Mouse (Mus musculus): Measurements from ENCODE around the gene Mecr. TPM values are rescaled to one million over a fixed set of nuclear protein-coding genes. Genes with fewer than 3 reads are reported as not detected.

Mecr gene
- 33.2 TPM for polyA plus RNA-seq (2014; fragmentation: Illumina TruSeq; extraction: RNeasy Lipid Tissue Mini Kit (QIAGEN cat#74804); ENCODE audit: low read depth, low replicate concordance)

DNA sequence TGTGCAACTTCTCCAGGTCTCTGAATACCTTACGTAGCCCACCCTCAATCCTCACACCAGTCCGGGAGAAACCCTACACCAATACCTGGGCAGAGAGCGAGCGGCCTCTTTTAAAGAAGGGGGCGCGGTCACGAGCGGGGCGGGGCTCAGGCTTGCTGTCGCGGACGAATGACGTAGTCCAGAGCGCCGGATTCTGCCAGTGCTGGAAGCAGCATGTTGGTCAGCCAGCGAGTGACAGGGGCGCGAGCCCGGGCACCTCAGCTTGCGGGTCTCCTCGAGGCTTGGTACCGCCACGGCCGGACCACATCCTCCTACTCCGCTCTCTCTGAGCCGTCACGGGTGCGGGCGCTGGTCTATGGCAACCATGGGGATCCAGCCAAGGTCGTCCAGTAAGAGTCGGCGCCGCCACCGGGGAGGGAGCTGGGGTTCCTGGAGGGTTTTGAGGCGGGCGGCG, at the start of gene Mecr:
Gene Mecr, plus strand, starts transcription at position 181 of the 454 bp plus-strand sequence.

GRCm38 (mm10) chr4:131837872-131838524, 5.3 kb upstream of the Mecr start, which contains the start of gene Ptpru:
Gene Ptpru, minus strand, starts transcription at chr4:131838288.

DNA sequence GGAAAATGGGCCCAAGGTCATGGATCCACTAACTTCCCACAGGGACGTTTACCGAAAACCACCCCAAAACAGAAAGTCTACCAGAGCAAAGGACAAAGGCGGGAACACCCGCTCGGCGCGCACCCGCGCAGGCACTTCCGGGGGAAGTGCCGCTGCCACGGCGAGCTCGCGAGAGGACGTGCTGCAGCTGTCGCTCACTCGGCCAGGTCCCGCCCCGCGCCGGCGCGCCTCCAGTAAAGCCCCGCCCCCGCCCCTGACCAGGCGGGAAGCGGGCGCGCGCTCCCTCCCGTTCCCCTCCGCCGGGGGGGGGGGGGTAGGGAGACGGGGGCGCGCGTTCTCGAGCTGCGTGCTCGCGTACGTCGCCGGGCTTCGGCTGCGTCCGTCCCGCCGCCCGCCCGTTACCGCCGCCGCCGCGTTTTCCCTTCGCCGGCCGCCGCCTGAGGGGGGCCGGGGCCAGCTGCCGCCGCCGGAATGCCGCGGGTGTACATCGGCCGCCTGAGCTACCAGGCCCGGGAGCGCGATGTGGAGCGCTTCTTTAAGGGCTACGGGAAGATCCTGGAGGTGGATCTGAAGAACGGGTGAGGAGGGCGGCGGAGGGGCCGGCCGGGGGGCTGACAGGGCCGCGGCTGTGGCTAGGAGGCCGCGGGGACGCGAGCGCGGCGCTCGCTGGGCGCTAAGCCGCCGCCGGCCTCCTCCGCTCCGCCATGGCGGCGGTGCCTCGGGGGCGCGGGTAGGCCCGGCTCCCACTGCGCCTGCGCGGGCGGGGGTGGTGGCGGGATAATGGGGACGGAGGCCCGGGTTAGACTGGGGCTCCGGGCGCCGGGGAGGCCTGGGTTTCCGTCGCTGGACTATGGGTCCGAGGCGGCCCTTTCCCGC, 30.3 kb downstream of the Mecr start, which contains the start of gene Srsf4:
Gene Srsf4, plus strand, starts transcription at position 325 of the 876 bp plus-strand sequence.

Other genes starting within 250 kb of the Mecr start
- gene Ptpru, start 5.2 kb upstream of the Mecr start, polyA plus RNA-seq (2014; fragmentation: Illumina TruSeq; extraction: RNeasy Lipid Tissue Mini Kit (QIAGEN cat#74804); ENCODE audit: low read depth, low replicate concordance) = 3.4 TPM
- gene Srsf4, start 30.1 kb downstream of the Mecr start, polyA plus RNA-seq (2014; fragmentation: Illumina TruSeq; extraction: RNeasy Lipid Tissue Mini Kit (QIAGEN cat#74804); ENCODE audit: low read depth, low replicate concordance) = 33.1 TPM
- 5.4 TPM for gene Tmem200b, start 78.3 kb downstream of the Mecr start, polyA plus RNA-seq (2014; fragmentation: Illumina TruSeq; extraction: RNeasy Lipid Tissue Mini Kit (QIAGEN cat#74804); ENCODE audit: low read depth, low replicate concordance)
- not detected for gene Gm10300, start 231.2 kb downstream of the Mecr start, polyA plus RNA-seq (2014; fragmentation: Illumina TruSeq; extraction: RNeasy Lipid Tissue Mini Kit (QIAGEN cat#74804); ENCODE audit: low read depth, low replicate concordance)
- gene Epb41, start 231.9 kb downstream of the Mecr start, polyA plus RNA-seq (2014; fragmentation: Illumina TruSeq; extraction: RNeasy Lipid Tissue Mini Kit (QIAGEN cat#74804); ENCODE audit: low read depth, low replicate concordance) = 80.6 TPM